In genomic region chr8:84485864-84486263, GRCm38 (mm10) we compare ENCODE assay signal across 10 mouse cellular contexts.
DNase-seq lines count a peak whose midpoint lies in the region; ATAC-seq and TF ChIP-seq lines count a peak whose summit lies in the region.
"Had no signal": no experiment of that assay in that cellular context is flagged by ENCODE, and none has a peak within 500 bp of the region (broad histone marks: within the 10 kb centered on the region; RNA-seq: fewer than 3 reads in every experiment).

No protein-coding gene starts in this region.

- peak; percentile 84 for ATAC-seq in hindbrain, postnatal 0 days
- ATAC-seq in monocyte, adult 5-6 weeks (replicated peaks; ENCODE audit: insufficient number of reproducible peaks, low FRiP score, low TSS enrichment, poor library complexity, severe bottlenecking) = no peak

- no peak overlapping the region for H3K4me3 ChIP-seq in hindbrain, postnatal 0 days (ENCODE audit: low read length)
- H3K4me3 ChIP-seq: heart, embryonic 13.5 days; liver, embryonic 15.5 days had no signal

- no peak overlapping the region for H3K27ac ChIP-seq in hindbrain, postnatal 0 days
- H3K27ac ChIP-seq: heart, embryonic 13.5 days; liver, embryonic 15.5 days had no signal

- intact Hi-C loops in gastrocnemius, postnatal 14 days (cut with DNase I; ENCODE audit: low total_unique reads) = no loop called here
- intact Hi-C loops in left cerebral cortex, postnatal 10 days (cut with DNase I) = no loop called here

- H3K9me3 ChIP-seq in hindbrain, postnatal 0 days (ENCODE audit: low read length) = no peaks in the 10 kb centered on the region
- H3K9me3 ChIP-seq: heart, embryonic 13.5 days; liver, embryonic 15.5 days had no signal

- peaks cover 8% of the 10 kb centered on the region for H3K4me1 ChIP-seq in hindbrain, postnatal 0 days (ENCODE audit: insufficient read depth, low read length)
- H3K4me1 ChIP-seq: heart, embryonic 13.5 days; liver, embryonic 15.5 days had no signal

- WGBS in hindbrain, postnatal 0 days = 41% methylated on average over 7 of the region's 7 CpGs

- H3K36me3 ChIP-seq in hindbrain, postnatal 0 days (ENCODE audit: insufficient read depth, low read length) = no peaks in the 10 kb centered on the region
- H3K36me3 ChIP-seq: heart, embryonic 13.5 days; liver, embryonic 15.5 days had no signal

- DNase-seq in gastrocnemius, adult 18-20 months (ENCODE audit: low spot score) = peak; percentile 18
- DNase-seq in gastrocnemius, postnatal 14 days = no peak
- peak; percentile 45 for DNase-seq in 3134 (ENCODE audit: extremely low read depth, insufficient read length, low spot score)
- DNase-seq in cerebellum, adult 9-10 months = peak; percentile 100
- peak; percentile 84 for DNase-seq in hindbrain, postnatal 0 days (ENCODE audit: low spot score)
- DNase-seq in embryo, embryonic 10.5 days (ENCODE audit: low spot score) = no peak
- no peak for DNase-seq in left cerebral cortex, postnatal 10 days (ENCODE audit: extremely low spot score in 1 of 2, low spot score in 2 of 2)

- no peak for TF ChIP-seq CTCF in hindbrain, postnatal 0 days (IDR thresholded peaks at IDR 0.05; ENCODE audit: low read depth)

- no peak overlapping the region for H3K4me2 ChIP-seq in hindbrain, postnatal 0 days (ENCODE audit: low read depth, low read length)
- H3K4me2 ChIP-seq: heart, embryonic 13.5 days; liver, embryonic 15.5 days had no signal

- no peaks in the 10 kb centered on the region for H3K27me3 ChIP-seq in hindbrain, postnatal 0 days (ENCODE audit: insufficient read depth, low read length)
- H3K27me3 ChIP-seq: liver, embryonic 15.5 days had no signal

- H3K9ac ChIP-seq in hindbrain, postnatal 0 days (replicated peaks; ENCODE audit: low read length) = no peak overlapping the region
- H3K9ac ChIP-seq: heart, embryonic 13.5 days; liver, embryonic 15.5 days had no signal

Comparison
In these comparisons a context has a peak if more than half of its experiments do, and no peak if none do; other contexts are left out.
1. DNase-seq: peak in gastrocnemius, adult 18-20 months (single experiment), 3134 (single experiment), cerebellum, adult 9-10 months (single experiment) and hindbrain, postnatal 0 days (single experiment); none in gastrocnemius, postnatal 14 days (single experiment), embryo, embryonic 10.5 days (single experiment) and left cerebral cortex, postnatal 10 days (0 of 2).